Mouse (Mus musculus): ENCODE measurements around the gene Etv6.

GRCm38 (mm10) chr6:134131601-134132000 lies 96.1 kb downstream of the Etv6 start:
- TF ChIP-seq CTCF (IDR thresholded peaks at IDR 0.05; ENCODE audit: low read depth), result no peak
- TF ChIP-seq EP300 (IDR thresholded peaks at IDR 0.05; ENCODE audit: low read depth), result no peak
